Mouse (Mus musculus): ENCODE results near the gene Grm6. TPM values are rescaled to one million over a fixed set of nuclear protein-coding genes. Genes with fewer than 3 reads are reported as not detected.

The Grm6 gene
- polyA plus RNA-seq, 1 experiment: 1.9 TPM

DNA sequence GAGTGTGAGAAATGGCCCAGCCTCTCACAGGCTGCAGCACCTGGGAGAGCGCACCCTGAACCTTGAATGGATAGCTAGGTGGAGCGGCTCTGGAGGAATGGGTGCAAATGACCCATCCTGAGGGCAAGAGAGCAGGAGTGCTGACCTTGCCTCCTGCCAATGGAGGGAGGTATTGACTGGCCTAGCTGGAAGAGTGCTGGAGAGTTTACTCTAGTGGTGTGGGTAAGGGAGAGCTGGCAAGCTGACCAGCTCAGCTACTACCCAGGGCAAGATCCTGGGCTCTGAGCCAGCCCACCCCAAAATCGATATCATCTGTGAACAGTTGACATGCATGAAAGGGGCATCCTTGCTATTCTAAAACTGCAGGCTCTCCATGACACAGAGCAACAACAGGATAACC, 4.5 kb upstream of the Grm6 start:
- no peak for TF ChIP-seq CTCF (IDR thresholded peaks at IDR 0.05; ENCODE audit: extremely low read depth, insufficient read depth, insufficient read length, insufficient replicate concordance)
- TF ChIP-seq POLR2A (IDR thresholded peaks at IDR 0.05; ENCODE audit: low read depth, low read length): no peak
- no peak for DNase-seq (ENCODE audit: low read depth in 1 of 2, low spot score in 2 of 2)
- no peaks in the 10 kb centered on the region for H3K36me3 ChIP-seq (ENCODE audit: control insufficient read depth, insufficient read depth, low read length)
- H3K4me1 ChIP-seq (ENCODE audit: control insufficient read depth, insufficient read depth, insufficient read length): peaks cover 10% of the 10 kb centered on the region
- H3K27me3 ChIP-seq (ENCODE audit: control insufficient read depth, insufficient read depth, low read length): peaks cover 2% of the 10 kb centered on the region; the same call in 1 of the 2 replicates
- no peak overlapping the region for H3K27ac ChIP-seq (ENCODE audit: insufficient read depth, low read length)
- WGBS: 92% methylated on average over 3 of the region's 3 CpGs
- H3K4me3 ChIP-seq (ENCODE audit: extremely low read depth, insufficient read depth, insufficient read length): no peak overlapping the region

DNA sequence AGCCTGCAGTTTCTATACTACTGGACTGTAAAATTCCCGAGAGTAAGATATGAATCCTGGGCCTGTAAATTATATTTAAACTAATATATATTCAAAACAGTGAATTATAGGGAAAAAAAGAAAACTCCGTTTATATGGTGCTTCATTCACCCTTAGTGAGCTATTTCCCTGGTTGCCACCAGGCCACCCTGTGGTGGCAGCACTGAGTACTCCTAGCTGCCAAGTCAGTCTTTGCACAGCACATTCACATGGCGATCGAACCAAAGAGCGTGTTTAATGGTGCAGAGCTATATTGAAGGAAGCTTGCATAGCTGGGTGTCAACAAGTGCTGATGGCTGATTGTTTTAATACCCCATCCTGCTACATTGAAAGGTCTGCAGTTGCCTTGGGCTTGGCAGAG, 3.4 kb upstream of the Grm6 start:
- WGBS: 85% methylated on average over 5 of the region's 5 CpGs
- no peak for TF ChIP-seq POLR2A (IDR thresholded peaks at IDR 0.05; ENCODE audit: low read depth, low read length)
- peak; percentile 19; the same call in 1 of the 2 replicates for TF ChIP-seq CTCF (IDR thresholded peaks at IDR 0.05; ENCODE audit: extremely low read depth, insufficient read depth, insufficient read length, insufficient replicate concordance)
- no peak for DNase-seq (ENCODE audit: low read depth in 1 of 2, low spot score in 2 of 2)
- no peak overlapping the region for H3K27ac ChIP-seq (ENCODE audit: insufficient read depth, low read length)
- no peaks in the 10 kb centered on the region for H3K36me3 ChIP-seq (ENCODE audit: control insufficient read depth, insufficient read depth, low read length)
- H3K4me1 ChIP-seq (ENCODE audit: control insufficient read depth, insufficient read depth, insufficient read length): peaks cover 11% of the 10 kb centered on the region
- no peak overlapping the region for H3K4me3 ChIP-seq (ENCODE audit: extremely low read depth, insufficient read depth, insufficient read length)
- peaks cover 3% of the 10 kb centered on the region; the same call in 1 of the 2 replicates for H3K27me3 ChIP-seq (ENCODE audit: control insufficient read depth, insufficient read depth, low read length)

DNA sequence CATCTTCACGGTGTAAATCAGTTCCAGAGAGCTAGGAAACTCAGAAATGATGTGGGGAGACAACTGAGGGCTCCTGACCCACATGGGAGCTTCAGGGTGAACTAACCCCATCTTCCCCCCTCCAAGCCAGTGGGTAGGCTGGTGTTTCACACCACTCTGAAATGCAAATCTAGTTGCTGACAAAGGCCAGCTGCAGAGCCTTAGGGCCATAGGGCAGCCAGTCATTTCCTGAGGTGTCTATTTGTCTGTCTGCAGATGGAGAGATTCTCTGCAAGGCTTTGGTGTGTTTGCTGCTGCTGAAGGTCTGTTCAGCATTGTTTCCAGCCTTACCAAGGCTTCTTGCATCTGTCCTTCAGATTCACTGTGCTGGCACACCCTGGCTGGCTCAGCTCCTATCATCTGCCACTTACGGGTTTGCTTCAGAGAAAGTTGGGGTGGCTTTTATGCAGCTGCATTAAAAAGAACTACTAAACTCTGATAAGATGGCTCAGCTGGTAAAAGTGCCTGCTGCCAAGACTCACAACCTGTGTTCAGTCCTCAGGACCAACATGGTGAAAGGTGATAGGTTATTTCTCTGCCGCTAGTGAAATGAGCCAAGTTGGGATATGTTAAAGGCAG, 1.9 kb upstream of the Grm6 start:
- peak in 1 of 2 experiments; percentile 43 for DNase-seq (ENCODE audit: low read depth in 1 of 2, low spot score in 2 of 2)
- Histone ChIP-seq H3K27ac (ENCODE audit: insufficient read depth, low read length) (peak overlapping the region; percentile 40; the same call in 1 of the 2 replicates), H3K4me3 (ENCODE audit: extremely low read depth, insufficient read depth, insufficient read length) (no peak overlapping the region), H3K27me3 (ENCODE audit: control insufficient read depth, insufficient read depth, low read length) (peaks cover 3% of the 10 kb centered on the region; the same call in 1 of the 2 replicates), H3K36me3 (ENCODE audit: control insufficient read depth, insufficient read depth, low read length) (no peaks in the 10 kb centered on the region), H3K4me1 (ENCODE audit: control insufficient read depth, insufficient read depth, insufficient read length) (peaks cover 11% of the 10 kb centered on the region)
- no peak for TF ChIP-seq CTCF (IDR thresholded peaks at IDR 0.05; ENCODE audit: extremely low read depth, insufficient read depth, insufficient read length, insufficient replicate concordance)
- TF ChIP-seq POLR2A (IDR thresholded peaks at IDR 0.05; ENCODE audit: low read depth, low read length): no peak
- WGBS: 42% methylated on average over 3 of the region's 3 CpGs

GRCm38 (mm10) chr11:50849310-50849709, 1.2 kb upstream of the Grm6 start:
- TF ChIP-seq CTCF (IDR thresholded peaks at IDR 0.05; ENCODE audit: extremely low read depth, insufficient read depth, insufficient read length, insufficient replicate concordance): no peak
- TF ChIP-seq POLR2A (IDR thresholded peaks at IDR 0.05; ENCODE audit: low read depth, low read length): no peak
- Histone ChIP-seq H3K27me3 (ENCODE audit: control insufficient read depth, insufficient read depth, low read length) (peaks cover 3% of the 10 kb centered on the region; the same call in 1 of the 2 replicates), H3K27ac (ENCODE audit: insufficient read depth, low read length) (peak overlapping the region; percentile 40; the same call in 1 of the 2 replicates), H3K36me3 (ENCODE audit: control insufficient read depth, insufficient read depth, low read length) (no peaks in the 10 kb centered on the region), H3K4me3 (ENCODE audit: extremely low read depth, insufficient read depth, insufficient read length) (peak overlapping the region; percentile 54; the same call in 1 of the 2 replicates), H3K4me1 (ENCODE audit: control insufficient read depth, insufficient read depth, insufficient read length) (peaks cover 11% of the 10 kb centered on the region)
- DNase-seq (ENCODE audit: low read depth in 1 of 2, low spot score in 2 of 2): peak in 1 of 2 experiments; percentile 58
- WGBS: 1% methylated on average over 10 of the region's 10 CpGs

- DNase-seq (ENCODE audit: low read depth in 1 of 2, low spot score in 2 of 2): peak in 1 of 2 experiments; percentile 34
- H3K27me3 ChIP-seq (ENCODE audit: control insufficient read depth, insufficient read depth, low read length): peaks cover 3% of the 10 kb centered on the region; the same call in 1 of the 2 replicates
- under 1% methylated on average over 68 of the region's 72 CpGs for WGBS
Observed at GRCm38 (mm10) chr11:50850989-50851601, 610 bp downstream of the Grm6 start.

DNA sequence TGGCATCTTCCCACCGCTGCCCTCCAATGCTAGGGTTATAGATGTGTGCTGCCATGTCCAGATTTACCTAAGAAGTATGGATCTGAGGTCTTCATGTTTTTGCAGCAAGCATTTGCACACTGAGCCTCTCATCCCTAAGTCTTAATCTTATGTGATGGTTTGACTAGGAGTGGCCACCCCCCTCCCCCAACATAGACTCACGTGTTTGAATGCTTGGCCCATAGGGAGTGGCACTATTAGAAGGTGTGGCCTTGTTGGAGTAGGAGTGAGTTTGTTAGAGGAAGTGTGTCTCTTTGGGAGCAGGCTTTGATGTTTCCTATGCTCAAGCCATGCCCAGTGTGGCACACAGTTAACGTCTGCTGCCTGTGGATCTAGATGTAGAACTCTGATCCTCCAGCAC, 28.2 kb downstream of the Grm6 start:
- H3K27ac ChIP-seq (ENCODE audit: insufficient read depth, low read length): no peak overlapping the region
- no peaks in the 10 kb centered on the region for H3K36me3 ChIP-seq (ENCODE audit: control insufficient read depth, insufficient read depth, low read length)
- TF ChIP-seq POLR2A (IDR thresholded peaks at IDR 0.05; ENCODE audit: low read depth, low read length) (no peak), CTCF (IDR thresholded peaks at IDR 0.05; ENCODE audit: extremely low read depth, insufficient read depth, insufficient read length, insufficient replicate concordance) (no peak)
- H3K4me3 ChIP-seq (ENCODE audit: extremely low read depth, insufficient read depth, insufficient read length): no peak overlapping the region
- no peaks in the 10 kb centered on the region for H3K4me1 ChIP-seq (ENCODE audit: control insufficient read depth, insufficient read depth, insufficient read length)
- H3K27me3 ChIP-seq (ENCODE audit: control insufficient read depth, insufficient read depth, low read length): no peaks in the 10 kb centered on the region
- 79% methylated on average over 3 of the region's 3 CpGs for WGBS
- DNase-seq (ENCODE audit: low read depth in 1 of 2, low spot score in 2 of 2): no peak

More at GRCm38 (mm10) chr11:50850989-50851601, 610 bp downstream of the Grm6 start:
- Histone ChIP-seq H3K4me1 (ENCODE audit: control insufficient read depth, insufficient read depth, insufficient read length) (peaks cover 11% of the 10 kb centered on the region), H3K4me3 (ENCODE audit: extremely low read depth, insufficient read depth, insufficient read length) (peak overlapping the region; percentile 54; the same call in 1 of the 2 replicates), H3K36me3 (ENCODE audit: control insufficient read depth, insufficient read depth, low read length) (no peaks in the 10 kb centered on the region), H3K27ac (ENCODE audit: insufficient read depth, low read length) (no peak overlapping the region)
- TF ChIP-seq CTCF (IDR thresholded peaks at IDR 0.05; ENCODE audit: extremely low read depth, insufficient read depth, insufficient read length, insufficient replicate concordance) (no peak), POLR2A (IDR thresholded peaks at IDR 0.05; ENCODE audit: low read depth, low read length) (no peak)

Measured in spleen, adult 2 months (tissue).